Mouse (Mus musculus) lung, embryonic 15.5 days (tissue): ENCODE results near the gene Slco4a1. TPM values are rescaled to one million over a fixed set of nuclear protein-coding genes. Genes with fewer than 3 reads are reported as not detected.

ENCODE experiments used
- ATAC-seq: fragments of 200-750 bp; cut with Nextera tagmentation; 2 replicates; pipeline ENCODE4 v1.8.0; 2017; ENCODE audit warnings: moderate number of reproducible peaks, borderline replicate concordance; ENCODE audit not compliant: low FRiP score, low TSS enrichment; ENCODE audit errors: extremely low read depth
- H3K27ac ChIP-seq: fragments of 300-500 bp; sonication (generic); 2 replicates; pipeline ENCODE4 v1.5.1; 2015; ENCODE audit warnings: moderate library complexity, mild to moderate bottlenecking, inconsistent platforms
- H3K27me3 ChIP-seq: fragments of 300-500 bp; sonication (generic); 2 replicates; pipeline ENCODE4 v1.6.1; 2015; ENCODE audit warnings: inconsistent platforms
- H3K36me3 ChIP-seq: fragments of 300-500 bp; sonication (generic); 2 replicates; pipeline ENCODE4 v1.6.1; 2015; ENCODE audit warnings: inconsistent platforms
- H3K4me1 ChIP-seq: fragments of 300-500 bp; sonication (generic); 2 replicates; pipeline ENCODE4 v1.6.1; 2015; ENCODE audit warnings: inconsistent platforms
- H3K4me2 ChIP-seq: fragments of 300-500 bp; sonication (generic); 2 replicates; pipeline ENCODE4 v1.6.1; 2015; ENCODE audit warnings: inconsistent platforms, mild to moderate bottlenecking, moderate library complexity
- H3K4me3 ChIP-seq: fragments of 300-500 bp; sonication (generic); 2 replicates; pipeline ENCODE4 v1.5.1; 2015; ENCODE audit warnings: mild to moderate bottlenecking, inconsistent platforms
- H3K9ac ChIP-seq: fragments of 300-500 bp; sonication (generic); 2 replicates; pipeline ENCODE4 v1.6.1; 2015; ENCODE audit warnings: inconsistent platforms
- H3K9me3 ChIP-seq: fragments of 300-500 bp; sonication (generic); 2 replicates; pipeline ENCODE4 v1.6.1; 2016; ENCODE audit warnings: inconsistent platforms
- WGBS: fragments of 180-500 bp; shearing (Covaris S2); methylation state at CpG from one replicate; pipeline ENCODE4 v1.1.7; 2015; 5-methylcytosine and 5-hydroxymethylcytosine counted together
- polyA plus RNA-seq: library from polyadenylated mRNA; unstranded; fragments of >200 nt; fragmentation: Nextera tagmentation; extraction: Ambion mirVana; gene quantifications from 2 replicates; pipeline ENCODE4 v1.2.1, GENCODE M21; 2015

Gene Slco4a1
- polyA plus RNA-seq, 1 experiment from 2014 or later, result 1.2 TPM

GRCm38 (mm10) chr2:180473080-180473440 lies 17.0 kb downstream of the Slco4a1 start:
- no peak overlapping the region for H3K4me3 ChIP-seq
- no peaks in the 10 kb centered on the region for H3K9me3 ChIP-seq
- 29% methylated on average over 7 of the region's 7 CpGs for WGBS
- peak overlapping the region; percentile 36; the same call in 1 of the 2 replicates for H3K4me2 ChIP-seq
- no peaks in the 10 kb centered on the region for H3K27me3 ChIP-seq
- peak; percentile 60 for ATAC-seq
- no peaks in the 10 kb centered on the region for H3K36me3 ChIP-seq
- H3K9ac ChIP-seq, result no peak overlapping the region
- H3K4me1 ChIP-seq, result peaks cover 8% of the 10 kb centered on the region
- H3K27ac ChIP-seq, result no peak overlapping the region

- H3K27me3 ChIP-seq, result no peaks in the 10 kb centered on the region
- no peak overlapping the region for H3K27ac ChIP-seq
- WGBS, result 90% methylated on average over 3 of the region's 3 CpGs
- H3K4me2 ChIP-seq, result no peak overlapping the region
- no peak overlapping the region for H3K4me3 ChIP-seq
- ATAC-seq, result no peak
- no peaks in the 10 kb centered on the region for H3K36me3 ChIP-seq
- H3K9me3 ChIP-seq, result no peaks in the 10 kb centered on the region
- H3K9ac ChIP-seq, result no peak overlapping the region
- H3K4me1 ChIP-seq, result peaks cover 8% of the 10 kb centered on the region
Observed at GRCm38 (mm10) chr2:180474864-180475263, 18.8 kb downstream of the Slco4a1 start.

GRCm38 (mm10) chr2:180482274-180482673 lies 26.2 kb downstream of the Slco4a1 start:
- no peaks in the 10 kb centered on the region for H3K9me3 ChIP-seq
- no peaks in the 10 kb centered on the region for H3K36me3 ChIP-seq
- ATAC-seq, result no peak
- WGBS, result 22% methylated on average over 16 of the region's 16 CpGs
- H3K4me2 ChIP-seq, result no peak overlapping the region
- no peak overlapping the region for H3K9ac ChIP-seq
- no peak overlapping the region for H3K27ac ChIP-seq
- no peaks in the 10 kb centered on the region for H3K4me1 ChIP-seq
- H3K4me3 ChIP-seq, result no peak overlapping the region
- H3K27me3 ChIP-seq, result peaks cover 1% of the 10 kb centered on the region

GRCm38 (mm10) chr2:180484882-180485281 lies 28.8 kb downstream of the Slco4a1 start:
- no peak overlapping the region for H3K4me3 ChIP-seq
- H3K4me2 ChIP-seq, result no peak overlapping the region
- no peak overlapping the region for H3K27ac ChIP-seq
- ATAC-seq, result no peak
- no peak overlapping the region for H3K9ac ChIP-seq
- H3K27me3 ChIP-seq, result peaks cover 19% of the 10 kb centered on the region
- WGBS, result 66% methylated on average over 4 of the region's 4 CpGs
- H3K36me3 ChIP-seq, result no peaks in the 10 kb centered on the region
- H3K9me3 ChIP-seq, result no peaks in the 10 kb centered on the region
- no peaks in the 10 kb centered on the region for H3K4me1 ChIP-seq

- H3K27me3 ChIP-seq, result peaks cover 19% of the 10 kb centered on the region
- H3K4me2 ChIP-seq, result no peak overlapping the region
- H3K9me3 ChIP-seq, result no peaks in the 10 kb centered on the region
- no peaks in the 10 kb centered on the region for H3K4me1 ChIP-seq
- no peak overlapping the region for H3K9ac ChIP-seq
- no peak overlapping the region for H3K27ac ChIP-seq
- no peak overlapping the region for H3K4me3 ChIP-seq
- no peaks in the 10 kb centered on the region for H3K36me3 ChIP-seq
- ATAC-seq, result no peak
- 71% methylated on average over 3 of the region's 3 CpGs for WGBS
Observed at GRCm38 (mm10) chr2:180485306-180485705, 29.3 kb downstream of the Slco4a1 start.

DNA sequence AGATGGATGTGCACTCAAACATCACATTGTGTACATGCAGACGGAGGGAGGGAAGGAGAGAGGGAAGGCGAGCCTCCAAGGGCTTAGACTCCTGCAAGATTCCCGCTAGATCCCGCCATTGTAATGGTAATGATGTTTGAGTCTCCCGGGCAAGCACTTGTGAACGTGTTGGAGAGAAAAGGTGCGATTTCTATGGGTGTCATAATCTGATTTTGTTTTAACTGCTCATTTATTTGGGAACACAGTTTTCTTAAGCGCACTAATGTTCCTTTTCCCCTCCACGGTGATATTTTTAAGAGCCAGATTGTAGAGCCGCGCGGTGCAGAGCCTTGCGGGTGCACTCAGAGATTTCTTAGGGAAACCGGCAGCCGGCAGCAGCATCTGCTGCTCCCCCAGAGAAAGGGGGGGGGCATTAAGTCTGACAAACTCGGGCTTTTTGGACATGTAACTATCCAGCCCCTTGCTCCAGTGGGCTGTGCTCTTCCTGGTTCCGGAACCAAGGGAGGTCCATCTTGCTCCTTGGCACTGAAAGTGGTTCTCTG lies 32.2 kb downstream of the Slco4a1 start:
- no peaks in the 10 kb centered on the region for H3K4me1 ChIP-seq
- no peaks in the 10 kb centered on the region for H3K9me3 ChIP-seq
- no peak overlapping the region for H3K4me3 ChIP-seq
- 19% methylated on average over 17 of the region's 17 CpGs for WGBS
- H3K9ac ChIP-seq, result no peak overlapping the region
- H3K27me3 ChIP-seq, result peaks cover 19% of the 10 kb centered on the region; the same call in 1 of the 2 replicates
- no peak overlapping the region for H3K4me2 ChIP-seq
- no peak overlapping the region for H3K27ac ChIP-seq
- H3K36me3 ChIP-seq, result no peaks in the 10 kb centered on the region
- no peak for ATAC-seq

GRCm38 (mm10) chr2:180495906-180496305 lies 39.9 kb downstream of the Slco4a1 start:
- ATAC-seq, result no peak
- Histone ChIP-seq H3K4me1 (peaks cover 14% of the 10 kb centered on the region), H3K9me3 (no peaks in the 10 kb centered on the region), H3K4me3 (no peak overlapping the region), H3K4me2 (no peak overlapping the region), H3K27ac (no peak overlapping the region), H3K9ac (no peak overlapping the region), H3K36me3 (no peaks in the 10 kb centered on the region), H3K27me3 (peaks cover 36% of the 10 kb centered on the region)
- 60% methylated on average over 8 of the region's 8 CpGs for WGBS

DNA sequence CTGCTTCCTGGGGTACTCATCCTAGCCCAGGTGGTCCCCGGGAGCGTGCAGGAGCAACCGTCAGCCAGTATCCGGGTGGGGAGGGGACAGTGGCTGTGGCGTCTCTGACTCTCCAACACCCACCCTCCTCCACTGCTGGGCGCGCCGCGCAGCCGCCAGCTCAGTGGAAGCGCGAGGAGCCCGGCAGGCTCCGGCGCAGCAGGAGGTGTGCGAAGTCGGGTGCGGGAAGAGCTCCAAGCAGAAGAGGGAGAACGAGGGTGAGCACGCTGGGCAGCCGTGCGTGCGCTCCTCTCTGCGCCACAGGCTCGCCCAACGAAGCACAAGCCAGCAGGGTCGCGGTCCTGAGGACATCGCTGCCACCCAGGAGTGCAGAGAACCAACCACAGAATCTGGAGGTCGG lies 43.7 kb downstream of the Slco4a1 start, which contains the start of gene Ntsr1:
Gene Ntsr1, plus strand, starts transcription at position 236 of the 400 bp plus-strand sequence.
- H3K4me1 ChIP-seq, result peaks cover 29% of the 10 kb centered on the region
- no peaks in the 10 kb centered on the region for H3K9me3 ChIP-seq
- H3K27me3 ChIP-seq, result peaks cover 49% of the 10 kb centered on the region
- 0 out of 2 replicates have a peak within 1 kb of the TSS, but pooled peaks have one; percentile 13 for H3K9ac ChIP-seq
- ATAC-seq, result peak; percentile 21; the same call in 1 of the 2 replicates
- H3K4me2 ChIP-seq, result peak within 1 kb of the TSS; percentile 70
- 0 out of 2 replicates have a peak within 1 kb of the TSS, but pooled peaks have one; percentile 1 for H3K27ac ChIP-seq
- WGBS, result under 1% methylated on average over 30 of the region's 30 CpGs
- H3K36me3 ChIP-seq, result no peaks in the 10 kb centered on the region
- peak within 1 kb of the TSS; percentile 31 for H3K4me3 ChIP-seq

DNA sequence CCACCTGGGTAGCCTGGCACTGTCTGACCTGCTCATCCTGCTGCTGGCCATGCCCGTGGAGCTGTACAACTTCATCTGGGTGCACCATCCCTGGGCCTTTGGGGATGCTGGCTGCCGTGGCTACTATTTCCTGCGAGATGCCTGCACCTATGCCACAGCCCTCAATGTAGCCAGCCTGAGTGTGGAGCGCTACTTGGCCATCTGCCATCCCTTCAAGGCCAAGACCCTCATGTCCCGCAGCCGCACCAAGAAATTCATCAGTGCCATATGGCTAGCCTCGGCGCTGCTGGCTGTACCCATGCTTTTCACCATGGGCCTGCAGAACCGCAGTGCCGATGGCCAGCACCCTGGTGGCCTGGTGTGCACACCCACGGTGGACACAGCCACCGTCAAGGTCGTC lies 44.7 kb downstream of the Slco4a1 start:
- Histone ChIP-seq H3K4me1 (peaks cover 29% of the 10 kb centered on the region), H3K27me3 (peaks cover 49% of the 10 kb centered on the region), H3K4me3 (no peak overlapping the region), H3K9ac (no peak overlapping the region), H3K27ac (0 out of 2 replicates have a peak overlapping the region, but pooled peaks have one; percentile 1), H3K4me2 (0 out of 2 replicates have a peak overlapping the region, but pooled peaks have one; percentile 70), H3K9me3 (no peaks in the 10 kb centered on the region), H3K36me3 (no peaks in the 10 kb centered on the region)
- no peak for ATAC-seq
- WGBS, result 28% methylated on average over 13 of the region's 13 CpGs

DNA sequence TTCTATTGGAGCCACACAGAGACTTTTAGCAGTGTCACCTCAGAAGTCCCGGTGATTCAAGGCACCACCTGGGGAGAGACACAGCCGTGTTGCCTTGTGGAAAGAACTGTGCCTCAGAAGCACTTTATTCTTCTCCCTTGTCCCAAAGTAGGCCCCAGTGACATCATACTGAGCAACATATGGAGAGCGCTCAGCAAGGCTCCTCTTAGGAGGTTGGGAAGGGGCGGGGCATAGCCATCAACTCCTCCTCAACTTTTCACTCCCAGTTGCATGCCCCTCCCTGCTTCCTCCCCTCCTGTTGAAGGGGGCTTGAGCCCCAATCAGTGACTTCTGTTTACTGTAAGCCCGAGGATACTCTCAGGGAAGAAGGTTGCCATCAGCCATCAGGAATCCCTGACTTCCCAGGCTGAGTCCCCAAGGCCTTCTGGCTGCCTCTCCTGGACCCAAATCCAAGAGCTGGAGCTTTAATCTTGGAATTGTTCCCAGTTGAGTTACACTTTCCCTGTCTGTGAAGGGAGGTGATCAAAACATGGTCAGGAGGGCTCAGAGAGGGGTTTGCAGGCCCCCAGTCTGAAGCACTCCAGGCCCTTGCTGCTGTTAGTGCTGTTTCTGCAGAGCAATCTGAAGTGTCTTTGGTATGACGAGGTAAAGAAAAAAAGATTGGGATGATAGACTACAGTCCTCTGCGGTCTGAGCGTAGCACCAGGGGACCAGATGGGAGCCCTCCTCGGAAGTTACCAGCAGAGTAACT lies 45.3 kb downstream of the Slco4a1 start:
- H3K27ac ChIP-seq, result peak overlapping the region; percentile 39
- WGBS, result 19% methylated on average over 9 of the region's 9 CpGs
- H3K4me2 ChIP-seq, result 0 out of 2 replicates have a peak overlapping the region, but pooled peaks have one; percentile 70
- no peaks in the 10 kb centered on the region for H3K36me3 ChIP-seq
- H3K9ac ChIP-seq, result no peak overlapping the region
- peaks cover 49% of the 10 kb centered on the region for H3K27me3 ChIP-seq
- H3K4me3 ChIP-seq, result no peak overlapping the region
- ATAC-seq, result peak; percentile 52; the same call in 1 of the 2 replicates
- peaks cover 29% of the 10 kb centered on the region for H3K4me1 ChIP-seq
- H3K9me3 ChIP-seq, result no peaks in the 10 kb centered on the region

GRCm38 (mm10) chr2:180506281-180506680 lies 50.2 kb downstream of the Slco4a1 start:
- Histone ChIP-seq H3K9ac (no peak overlapping the region), H3K4me3 (no peak overlapping the region), H3K27me3 (peaks cover 12% of the 10 kb centered on the region; the same call in 1 of the 2 replicates), H3K9me3 (no peaks in the 10 kb centered on the region), H3K27ac (no peak overlapping the region), H3K36me3 (no peaks in the 10 kb centered on the region), H3K4me1 (peaks cover 11% of the 10 kb centered on the region), H3K4me2 (no peak overlapping the region)
- WGBS, result 73% methylated on average over 5 of the region's 5 CpGs
- ATAC-seq, result no peak

DNA sequence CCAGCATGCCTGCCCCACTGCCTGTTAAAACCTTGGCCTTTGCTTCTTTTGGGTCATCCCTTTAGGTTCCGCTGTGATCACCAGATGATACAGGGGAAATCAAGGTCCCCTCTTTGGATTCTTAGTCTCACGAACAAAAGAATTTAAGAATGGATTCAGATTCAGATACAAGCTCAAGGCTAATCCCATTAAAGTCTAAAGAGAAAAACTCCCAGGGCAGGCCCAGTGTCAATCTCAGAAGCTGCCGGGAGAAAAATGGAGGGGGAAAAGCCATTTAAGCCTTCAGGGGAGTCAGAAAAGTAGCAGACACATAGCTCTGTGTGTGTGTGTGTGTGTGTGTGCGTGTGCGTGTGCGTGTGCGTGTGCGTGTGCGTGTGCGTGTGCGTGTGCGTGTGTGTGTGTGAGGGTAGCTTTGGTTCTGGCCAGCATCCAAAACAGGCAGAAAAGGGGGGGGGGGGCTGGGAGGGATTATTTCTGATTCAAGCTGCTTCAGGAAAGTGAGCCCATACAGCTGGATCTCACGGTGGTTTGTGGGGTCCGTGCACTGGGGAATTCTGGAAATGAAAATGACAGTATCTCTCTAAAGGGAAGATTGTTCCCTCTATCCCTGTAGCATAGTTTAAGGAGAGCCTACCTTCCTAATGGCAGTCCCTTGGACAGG lies 52.5 kb downstream of the Slco4a1 start:
- Histone ChIP-seq H3K9me3 (no peaks in the 10 kb centered on the region), H3K36me3 (no peaks in the 10 kb centered on the region), H3K4me1 (peaks cover 17% of the 10 kb centered on the region), H3K4me3 (no peak overlapping the region), H3K27ac (no peak overlapping the region), H3K9ac (no peak overlapping the region), H3K27me3 (0 out of 2 replicates have a peak, but pooled peaks cover 2% of the 10 kb centered on the region), H3K4me2 (no peak overlapping the region)
- WGBS, result 51% methylated on average over 14 of the region's 14 CpGs
- no peak for ATAC-seq
